Mouse (Mus musculus): ENCODE results near the gene Bcl2a1b.

Bcl2a1b gene

GRCm38 (mm10) chr9:89253400-89253799 is 54.4 kb downstream of the Bcl2a1b start:
- no peak for DNase-seq

GRCm38 (mm10) chr9:89256556-89257335 is 57.7 kb downstream of the Bcl2a1b start:
- DNase-seq, result no peak
